Mouse (Mus musculus): ENCODE data around the gene Bmp8b. TPM values are rescaled to one million over a fixed set of nuclear protein-coding genes. Genes with fewer than 3 reads are reported as not detected.

Bmp8b gene
- 0.80 and 1.1 TPM in 2 replicates for polyA plus RNA-seq (2014; fragmentation: Nextera tagmentation; extraction: Ambion mirVana)

DNA sequence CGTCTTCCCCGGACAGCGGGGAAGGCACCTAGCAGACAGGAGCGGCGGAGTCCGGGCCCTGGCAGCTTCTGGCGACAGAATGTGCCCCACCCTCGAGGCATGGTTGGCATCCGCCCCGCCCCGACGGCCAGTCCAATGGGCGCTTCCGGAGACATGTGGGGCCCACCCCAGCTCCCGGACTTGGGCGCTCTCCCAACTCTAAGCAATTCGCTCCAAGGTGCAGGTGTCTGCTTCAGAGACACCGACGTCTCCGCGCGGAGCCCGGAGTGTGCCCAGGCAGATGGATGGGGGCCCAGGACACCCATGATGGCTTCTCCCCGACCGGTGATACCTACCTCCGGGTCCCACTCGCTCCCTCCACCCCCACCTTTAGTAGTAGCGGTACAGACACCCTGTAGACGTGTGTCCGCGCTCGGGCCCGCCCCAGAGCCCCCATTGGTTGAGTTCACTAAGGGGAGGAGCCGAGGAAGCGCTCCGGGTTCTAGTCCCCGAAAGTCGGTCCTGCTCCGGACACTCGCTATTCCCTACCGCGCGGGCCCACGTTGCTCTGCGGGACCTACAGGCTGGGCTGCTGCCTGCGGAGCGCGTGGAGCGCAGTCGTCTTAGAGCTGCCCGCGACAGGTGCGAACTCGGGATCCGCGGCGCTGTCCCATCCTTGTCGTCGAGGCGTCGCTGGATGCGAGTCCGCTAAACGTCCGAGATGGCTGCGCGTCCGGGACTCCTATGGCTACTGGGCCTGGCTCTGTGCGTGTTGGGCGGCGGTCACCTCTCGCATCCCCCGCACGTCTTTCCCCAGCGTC is at the start of gene Bmp8b:
Gene Bmp8b, plus strand, starts transcription at position 515 of the 800 bp plus-strand sequence.
- Histone ChIP-seq H3K9ac (replicated peaks; ENCODE audit: low read depth, low read length) (0 out of 2 replicates have a peak within 1 kb of the TSS, but pooled peaks have one; percentile 18), H3K27me3 (ENCODE audit: control insufficient read depth, insufficient read depth, low read length) (peaks cover 17% of the 10 kb centered on the region)

DNA sequence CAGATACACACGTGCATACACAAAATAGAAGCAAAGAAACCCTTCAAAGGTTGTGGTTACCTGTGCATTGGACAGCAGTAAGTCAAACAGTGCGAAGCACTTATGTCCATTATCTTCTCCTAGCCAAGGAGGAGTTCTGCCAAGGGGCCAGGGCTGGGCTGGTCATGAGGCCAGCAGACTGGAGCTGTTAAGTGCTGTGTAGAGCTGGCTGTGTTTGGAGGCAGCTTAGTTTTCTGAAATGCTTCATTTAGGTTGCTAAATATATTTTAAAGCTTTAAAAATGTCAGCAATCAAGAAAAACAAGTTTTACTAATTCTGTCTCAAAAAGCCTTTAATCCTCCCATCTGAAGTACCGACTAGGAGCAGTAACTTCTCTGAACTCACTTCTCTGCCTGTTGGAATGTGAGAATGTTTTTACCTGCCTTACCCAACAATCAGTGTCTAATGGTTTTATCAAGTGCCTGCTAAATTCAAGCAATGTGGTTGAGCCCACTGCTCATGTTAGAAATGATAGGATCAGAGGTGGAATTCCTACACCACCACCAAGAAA is 48.3 kb upstream of the Bmp8b start:
- Histone ChIP-seq H3K4me2 (replicated peaks; ENCODE audit: low read depth, low read length) (no peak overlapping the region), H3K4me1 (ENCODE audit: control insufficient read depth, insufficient read depth, low read length) (0 out of 2 replicates have a peak, but pooled peaks cover 2% of the 10 kb centered on the region), H3K9ac (replicated peaks; ENCODE audit: low read depth, low read length) (no peak overlapping the region), H3K4me3 (ENCODE audit: low read depth, low read length) (no peak overlapping the region), H3K27ac (ENCODE audit: low read length) (peak overlapping the region; percentile 35; the same call in 1 of the 2 replicates), H3K27me3 (ENCODE audit: control insufficient read depth, insufficient read depth, low read length) (no peaks in the 10 kb centered on the region), H3K9me3 (ENCODE audit: control insufficient read depth, low read depth, low read length) (no peaks in the 10 kb centered on the region), H3K36me3 (ENCODE audit: control insufficient read depth, insufficient read depth, low read length) (peaks cover 31% of the 10 kb centered on the region)
- 65% methylated on average over 3 of the region's 3 CpGs for WGBS
- no peak for ATAC-seq (ENCODE audit: insufficient number of reproducible peaks, insufficient read depth, low FRiP score, low read depth)

More for the DNA sequence above, at the start of gene Bmp8b:
- ATAC-seq (ENCODE audit: insufficient number of reproducible peaks, insufficient read depth, low FRiP score, low read depth), result peak; percentile 65
- no peak within 1 kb of the TSS for H3K27ac ChIP-seq (ENCODE audit: low read length)
- peak within 1 kb of the TSS; percentile 42 for H3K4me2 ChIP-seq (replicated peaks; ENCODE audit: low read depth, low read length)
- 5% methylated on average over 75 of the region's 75 CpGs for WGBS
- H3K4me3 ChIP-seq (ENCODE audit: low read depth, low read length), result peak within 1 kb of the TSS; percentile 28
- no peaks in the 10 kb centered on the region for H3K36me3 ChIP-seq (ENCODE audit: control insufficient read depth, insufficient read depth, low read length)
- H3K9me3 ChIP-seq (ENCODE audit: control insufficient read depth, low read depth, low read length), result no peaks in the 10 kb centered on the region
- 0 out of 2 replicates have a peak, but pooled peaks cover 5% of the 10 kb centered on the region for H3K4me1 ChIP-seq (ENCODE audit: control insufficient read depth, insufficient read depth, low read length)

DNA sequence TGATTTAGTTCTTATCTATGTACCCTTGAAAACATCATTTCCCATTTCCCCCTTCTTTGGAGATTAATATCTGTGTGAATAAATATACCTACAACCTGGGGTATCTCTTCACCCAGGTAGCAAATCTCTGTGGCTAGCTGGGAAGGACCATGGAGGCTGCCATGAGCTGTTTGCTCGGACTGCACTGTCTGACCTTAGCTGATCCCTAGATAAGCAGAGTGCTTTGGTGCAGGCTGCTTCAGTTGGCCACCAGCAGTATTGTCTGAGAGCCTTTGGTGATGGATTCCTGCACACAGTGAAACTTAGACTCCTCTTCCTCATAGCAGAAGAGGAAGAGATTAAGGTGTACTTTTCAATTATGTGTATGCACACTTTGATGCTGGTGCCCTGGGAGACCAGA is 47.0 kb upstream of the Bmp8b start:
- H3K27ac ChIP-seq (ENCODE audit: low read length), result no peak overlapping the region
- no peaks in the 10 kb centered on the region for H3K9me3 ChIP-seq (ENCODE audit: control insufficient read depth, low read depth, low read length)
- no peak overlapping the region for H3K9ac ChIP-seq (replicated peaks; ENCODE audit: low read depth, low read length)
- H3K4me3 ChIP-seq (ENCODE audit: low read depth, low read length), result no peak overlapping the region
- ATAC-seq (ENCODE audit: insufficient number of reproducible peaks, insufficient read depth, low FRiP score, low read depth), result no peak
- H3K4me1 ChIP-seq (ENCODE audit: control insufficient read depth, insufficient read depth, low read length), result no peaks in the 10 kb centered on the region
- 24% methylated on average over 1 of the region's 1 CpGs for WGBS
- H3K27me3 ChIP-seq (ENCODE audit: control insufficient read depth, insufficient read depth, low read length), result no peaks in the 10 kb centered on the region
- peaks cover 27% of the 10 kb centered on the region for H3K36me3 ChIP-seq (ENCODE audit: control insufficient read depth, insufficient read depth, low read length)
- H3K4me2 ChIP-seq (replicated peaks; ENCODE audit: low read depth, low read length), result no peak overlapping the region

DNA sequence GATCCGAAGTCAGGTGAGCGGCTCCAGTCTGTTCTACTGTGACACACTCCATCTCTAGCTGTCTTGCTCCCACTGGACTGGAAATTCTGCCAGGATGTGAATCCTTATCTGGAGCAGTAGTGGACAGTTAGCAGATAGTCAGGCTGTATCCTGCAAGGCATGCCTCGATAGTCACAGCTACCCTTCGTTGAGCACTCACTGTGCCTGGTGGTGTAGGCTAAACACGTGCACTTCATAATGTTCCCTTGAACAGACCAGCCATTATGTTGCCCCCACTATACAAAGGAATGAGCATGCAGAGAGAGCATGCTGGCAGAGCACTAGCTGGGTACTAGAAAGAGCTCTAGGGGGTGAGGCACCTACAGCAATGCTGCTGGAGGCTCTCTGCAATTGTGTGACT is 43.2 kb upstream of the Bmp8b start:
- ATAC-seq (ENCODE audit: insufficient number of reproducible peaks, insufficient read depth, low FRiP score, low read depth), result no peak
- no peak overlapping the region for H3K4me2 ChIP-seq (replicated peaks; ENCODE audit: low read depth, low read length)
- no peaks in the 10 kb centered on the region for H3K4me1 ChIP-seq (ENCODE audit: control insufficient read depth, insufficient read depth, low read length)
- no peak overlapping the region for H3K9ac ChIP-seq (replicated peaks; ENCODE audit: low read depth, low read length)
- 82% methylated on average over 5 of the region's 5 CpGs for WGBS
- no peak overlapping the region for H3K4me3 ChIP-seq (ENCODE audit: low read depth, low read length)
- no peaks in the 10 kb centered on the region for H3K9me3 ChIP-seq (ENCODE audit: control insufficient read depth, low read depth, low read length)
- H3K27me3 ChIP-seq (ENCODE audit: control insufficient read depth, insufficient read depth, low read length), result no peaks in the 10 kb centered on the region
- H3K27ac ChIP-seq (ENCODE audit: low read length), result no peak overlapping the region
- no peaks in the 10 kb centered on the region for H3K36me3 ChIP-seq (ENCODE audit: control insufficient read depth, insufficient read depth, low read length)

DNA sequence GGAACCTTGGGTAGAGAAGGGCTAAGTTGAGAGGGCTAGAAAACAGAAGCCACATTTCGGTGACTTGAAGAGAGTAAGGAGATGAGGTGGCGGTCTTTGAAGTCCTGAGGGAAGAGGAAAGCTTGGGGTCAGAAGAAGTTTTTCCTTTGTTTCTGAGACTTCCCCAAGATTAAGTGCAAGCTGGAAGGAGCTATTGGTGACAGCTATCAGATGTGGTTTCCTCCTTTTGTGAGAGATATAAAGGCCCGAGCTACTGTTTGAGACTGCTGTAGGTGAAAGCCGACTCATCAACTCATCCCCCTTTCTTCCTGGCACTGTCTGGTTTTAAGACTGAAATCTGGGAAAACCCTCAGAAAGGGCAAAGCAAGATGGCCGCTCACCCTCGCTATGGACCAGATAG is 36.3 kb upstream of the Bmp8b start:
- Histone ChIP-seq H3K9me3 (ENCODE audit: control insufficient read depth, low read depth, low read length) (no peaks in the 10 kb centered on the region), H3K4me3 (ENCODE audit: low read depth, low read length) (no peak overlapping the region), H3K27ac (ENCODE audit: low read length) (no peak overlapping the region), H3K27me3 (ENCODE audit: control insufficient read depth, insufficient read depth, low read length) (no peaks in the 10 kb centered on the region), H3K4me1 (ENCODE audit: control insufficient read depth, insufficient read depth, low read length) (no peaks in the 10 kb centered on the region), H3K4me2 (replicated peaks; ENCODE audit: low read depth, low read length) (no peak overlapping the region), H3K9ac (replicated peaks; ENCODE audit: low read depth, low read length) (no peak overlapping the region), H3K36me3 (ENCODE audit: control insufficient read depth, insufficient read depth, low read length) (no peaks in the 10 kb centered on the region)
- ATAC-seq (ENCODE audit: insufficient number of reproducible peaks, insufficient read depth, low FRiP score, low read depth), result no peak
- 82% methylated on average over 6 of the region's 6 CpGs for WGBS

DNA sequence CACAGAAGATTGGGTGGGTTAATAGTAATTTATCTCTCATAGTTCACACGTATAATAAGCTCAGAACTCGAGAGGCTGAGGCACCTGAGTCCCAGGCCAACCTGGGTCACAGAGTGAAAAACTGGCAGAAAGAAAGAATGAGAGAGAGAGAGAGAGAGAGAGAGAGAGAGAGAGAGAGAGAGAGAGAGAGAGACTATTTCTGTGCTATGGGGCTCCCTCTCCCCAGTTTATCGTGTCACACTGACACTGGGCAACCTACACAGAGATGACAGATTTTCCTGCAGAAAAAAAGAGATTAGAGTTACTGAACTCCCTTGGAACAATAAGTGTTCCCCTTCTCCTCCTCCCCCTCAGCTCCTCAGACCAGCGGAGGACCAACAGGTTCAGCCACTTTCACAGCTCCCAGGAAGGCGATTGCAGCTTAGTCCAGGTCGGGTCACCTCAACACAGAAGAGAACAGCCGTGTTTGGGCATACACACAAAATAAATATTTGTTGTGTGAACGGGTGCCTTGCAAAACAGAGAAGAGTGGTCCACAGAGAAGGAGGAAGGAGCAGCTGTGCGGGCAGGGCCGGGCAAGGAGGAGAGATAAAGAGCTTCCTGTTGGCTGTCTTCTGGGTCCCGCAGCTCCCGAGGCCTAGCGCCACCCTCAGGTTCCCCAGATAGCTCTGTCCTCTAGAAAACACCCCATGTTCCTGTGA is 33.5 kb upstream of the Bmp8b start:
- H3K27me3 ChIP-seq (ENCODE audit: control insufficient read depth, insufficient read depth, low read length), result no peaks in the 10 kb centered on the region
- no peak overlapping the region; the same call in 1 of the 2 replicates for H3K4me2 ChIP-seq (replicated peaks; ENCODE audit: low read depth, low read length)

DNA sequence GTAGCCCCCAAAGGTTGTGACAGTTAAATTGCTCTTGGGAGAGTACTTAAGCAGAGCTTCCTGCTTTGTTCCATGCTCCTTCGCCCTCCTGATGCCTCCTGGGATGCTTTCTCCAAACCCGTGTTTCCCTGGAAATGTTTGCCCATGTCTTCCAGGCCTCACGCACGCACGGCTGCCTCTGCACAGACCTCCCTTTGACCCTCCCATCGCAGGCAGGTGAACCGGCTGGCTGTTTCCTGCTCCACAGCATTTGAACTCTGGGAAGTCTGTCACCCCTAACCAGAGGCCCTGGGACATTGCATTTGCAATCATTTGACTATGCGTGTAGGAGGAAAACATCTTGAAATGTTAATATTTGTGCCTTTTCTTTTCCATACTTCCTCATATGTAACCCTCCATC is 28.0 kb upstream of the Bmp8b start:
- Histone ChIP-seq H3K4me2 (replicated peaks; ENCODE audit: low read depth, low read length) (no peak overlapping the region), H3K9me3 (ENCODE audit: control insufficient read depth, low read depth, low read length) (no peaks in the 10 kb centered on the region), H3K9ac (replicated peaks; ENCODE audit: low read depth, low read length) (no peak overlapping the region), H3K4me3 (ENCODE audit: low read depth, low read length) (no peak overlapping the region), H3K4me1 (ENCODE audit: control insufficient read depth, insufficient read depth, low read length) (no peaks in the 10 kb centered on the region), H3K27me3 (ENCODE audit: control insufficient read depth, insufficient read depth, low read length) (no peaks in the 10 kb centered on the region), H3K27ac (ENCODE audit: low read length) (no peak overlapping the region), H3K36me3 (ENCODE audit: control insufficient read depth, insufficient read depth, low read length) (no peaks in the 10 kb centered on the region)
- no peak for ATAC-seq (ENCODE audit: insufficient number of reproducible peaks, insufficient read depth, low FRiP score, low read depth)
- WGBS, result 48% methylated on average over 8 of the region's 8 CpGs

More for the DNA sequence above, 33.5 kb upstream of the Bmp8b start:
- Histone ChIP-seq H3K36me3 (ENCODE audit: control insufficient read depth, insufficient read depth, low read length) (no peaks in the 10 kb centered on the region), H3K9ac (replicated peaks; ENCODE audit: low read depth, low read length) (no peak overlapping the region), H3K9me3 (ENCODE audit: control insufficient read depth, low read depth, low read length) (no peaks in the 10 kb centered on the region), H3K27ac (ENCODE audit: low read length) (peak overlapping the region; percentile 34; the same call in 1 of the 2 replicates), H3K4me1 (ENCODE audit: control insufficient read depth, insufficient read depth, low read length) (no peaks in the 10 kb centered on the region), H3K4me3 (ENCODE audit: low read depth, low read length) (no peak overlapping the region)
- WGBS, result 5% methylated on average over 13 of the region's 13 CpGs
- peak; percentile 89 for ATAC-seq (ENCODE audit: insufficient number of reproducible peaks, insufficient read depth, low FRiP score, low read depth)

DNA sequence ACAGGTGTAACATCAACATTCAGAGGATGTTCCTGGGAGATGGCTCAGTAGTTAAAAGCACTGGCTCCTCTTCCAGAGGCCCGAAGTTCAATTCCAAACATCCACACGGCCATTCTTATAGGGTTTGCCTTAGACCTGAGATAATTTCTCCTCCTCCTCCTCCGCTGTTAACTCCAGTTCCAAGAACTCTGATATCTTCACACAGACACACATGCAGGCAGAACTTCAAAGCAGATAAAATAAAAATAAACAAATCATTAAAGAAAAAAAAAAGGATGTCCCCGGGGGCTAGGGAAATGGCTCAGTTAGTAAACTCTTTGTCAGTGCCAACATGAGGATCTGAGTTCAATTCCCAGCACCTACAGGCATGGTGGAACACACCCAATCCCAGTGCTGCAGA is 26.7 kb upstream of the Bmp8b start:
- Histone ChIP-seq H3K4me2 (replicated peaks; ENCODE audit: low read depth, low read length) (no peak overlapping the region), H3K4me3 (ENCODE audit: low read depth, low read length) (no peak overlapping the region), H3K27ac (ENCODE audit: low read length) (no peak overlapping the region), H3K9ac (replicated peaks; ENCODE audit: low read depth, low read length) (no peak overlapping the region), H3K9me3 (ENCODE audit: control insufficient read depth, low read depth, low read length) (no peaks in the 10 kb centered on the region), H3K27me3 (ENCODE audit: control insufficient read depth, insufficient read depth, low read length) (no peaks in the 10 kb centered on the region), H3K36me3 (ENCODE audit: control insufficient read depth, insufficient read depth, low read length) (no peaks in the 10 kb centered on the region), H3K4me1 (ENCODE audit: control insufficient read depth, insufficient read depth, low read length) (no peaks in the 10 kb centered on the region)
- ATAC-seq (ENCODE audit: insufficient number of reproducible peaks, insufficient read depth, low FRiP score, low read depth), result no peak
- WGBS, result 64% methylated on average over 4 of the region's 4 CpGs

Measured in stomach, embryonic 14.5 days (tissue).